Mouse (Mus musculus) spleen, adult 2 months (tissue): Measurements from ENCODE around the gene Ntn1. TPM values are rescaled to one million over a fixed set of nuclear protein-coding genes. Genes with fewer than 3 reads are reported as not detected.

ENCODE experiments used
- DNase-seq, 2 experiments: peaks; one replicate each; pipeline versions ENCODE4 v3.0.0 to v3.0.0-alpha.2; 2012 to 2021; ENCODE audit warnings: low spot score in 2 of 2, low read depth in 1 of 2
- H3K27ac ChIP-seq: fragments of 200-500 bp; 2 replicates; pipeline ENCODE4 v1.5.1; 2012; ENCODE audit warnings: low read length, inconsistent platforms; ENCODE audit not compliant: insufficient read depth
- H3K27me3 ChIP-seq: fragments of 200-500 bp; 2 replicates; pipeline ENCODE4 v1.6.1; 2012; ENCODE audit warnings: mild to moderate bottlenecking, moderate library complexity, low read length, inconsistent platforms; ENCODE audit not compliant: control insufficient read depth, insufficient read depth
- H3K36me3 ChIP-seq: fragments of 200-500 bp; 2 replicates; pipeline ENCODE4 v1.6.1; 2012; ENCODE audit warnings: mild to moderate bottlenecking, low read length, inconsistent platforms; ENCODE audit not compliant: control insufficient read depth, insufficient read depth
- H3K4me1 ChIP-seq: fragments of 200-500 bp; 2 replicates; pipeline ENCODE4 v1.6.1; 2011; ENCODE audit warnings: inconsistent platforms; ENCODE audit not compliant: control insufficient read depth, insufficient read depth, insufficient read length
- H3K4me3 ChIP-seq: fragments of 200-500 bp; 2 replicates; pipeline ENCODE4 v1.5.1; 2011; ENCODE audit warnings: mild to moderate bottlenecking, inconsistent platforms; ENCODE audit not compliant: insufficient read depth, insufficient read length; ENCODE audit errors: extremely low read depth
- CTCF ChIP-seq: fragments of 200-500 bp; IDR thresholded peaks from 2 replicates; pipeline ENCODE4 v1.5.1; 2011; ENCODE audit warnings: mild to moderate bottlenecking, inconsistent platforms; ENCODE audit not compliant: insufficient read depth, insufficient read length, insufficient replicate concordance; ENCODE audit errors: extremely low read depth
- POLR2A ChIP-seq: fragments of 200-500 bp; IDR thresholded peaks from 2 replicates; pipeline ENCODE4 v1.6.1; 2011; ENCODE audit warnings: low read depth, low read length, inconsistent platforms
- WGBS: fragments of 180-500 bp; shearing (Covaris S2); methylation state at CpG from one replicate; pipeline ENCODE4 v1.1.7; 2018; 5-methylcytosine and 5-hydroxymethylcytosine counted together
- polyA plus RNA-seq: library from polyadenylated mRNA; depleted of rRNA; stranded (reverse); fragments of >200 nt; gene quantifications from 2 replicates; pipeline ENCODE4 v1.2.3, GENCODE M21; 2012; rRNA removed

Ntn1 gene
- polyA plus RNA-seq, 1 experiment = 3.8 TPM

GRCm38 (mm10) chr11:68164408-68164807 is 236.2 kb downstream of the Ntn1 start:
- DNase-seq = no peak
- WGBS = 93% methylated on average over 5 of the region's 5 CpGs
- H3K27me3 ChIP-seq = no peaks in the 10 kb centered on the region
- H3K27ac ChIP-seq = no peak overlapping the region
- no peak for TF ChIP-seq CTCF
- no peak for TF ChIP-seq POLR2A
- H3K4me1 ChIP-seq = no peaks in the 10 kb centered on the region
- peaks cover 1% of the 10 kb centered on the region for H3K36me3 ChIP-seq
- H3K4me3 ChIP-seq = no peak overlapping the region

- H3K4me3 ChIP-seq = no peak overlapping the region
- H3K27me3 ChIP-seq = no peaks in the 10 kb centered on the region
- DNase-seq = no peak
- 93% methylated on average over 4 of the region's 4 CpGs for WGBS
- no peak for TF ChIP-seq CTCF
- no peak for TF ChIP-seq POLR2A
- peaks cover 1% of the 10 kb centered on the region for H3K36me3 ChIP-seq
- no peaks in the 10 kb centered on the region for H3K4me1 ChIP-seq
- H3K27ac ChIP-seq = no peak overlapping the region
Measured at GRCm38 (mm10) chr11:68159867-68160266, 240.8 kb downstream of the Ntn1 start.

Other genes starting within 250 kb of the Ntn1 start
- gene Pik3r5, start 31.3 kb upstream of the Ntn1 start, polyA plus RNA-seq = 34.7 and 37.3 TPM in 2 replicates
- 4.0 and 4.6 TPM in 2 replicates for gene Pik3r6, start 102.2 kb upstream of the Ntn1 start, polyA plus RNA-seq
- gene Mfsd6l, start 155.4 kb upstream of the Ntn1 start, polyA plus RNA-seq = 0.18 and 0.26 TPM in 2 replicates
- gene Ccdc42, start 186.2 kb upstream of the Ntn1 start, polyA plus RNA-seq = 0.13 and 0.16 TPM in 2 replicates